Mouse (Mus musculus): ENCODE measurements around the gene Lrrc63. TPM values are rescaled to one million over a fixed set of nuclear protein-coding genes. Genes with fewer than 3 reads are reported as not detected.

The Lrrc63 gene
- polyA plus RNA-seq, 1 experiment from 2014 or later = 0.08 TPM

DNA sequence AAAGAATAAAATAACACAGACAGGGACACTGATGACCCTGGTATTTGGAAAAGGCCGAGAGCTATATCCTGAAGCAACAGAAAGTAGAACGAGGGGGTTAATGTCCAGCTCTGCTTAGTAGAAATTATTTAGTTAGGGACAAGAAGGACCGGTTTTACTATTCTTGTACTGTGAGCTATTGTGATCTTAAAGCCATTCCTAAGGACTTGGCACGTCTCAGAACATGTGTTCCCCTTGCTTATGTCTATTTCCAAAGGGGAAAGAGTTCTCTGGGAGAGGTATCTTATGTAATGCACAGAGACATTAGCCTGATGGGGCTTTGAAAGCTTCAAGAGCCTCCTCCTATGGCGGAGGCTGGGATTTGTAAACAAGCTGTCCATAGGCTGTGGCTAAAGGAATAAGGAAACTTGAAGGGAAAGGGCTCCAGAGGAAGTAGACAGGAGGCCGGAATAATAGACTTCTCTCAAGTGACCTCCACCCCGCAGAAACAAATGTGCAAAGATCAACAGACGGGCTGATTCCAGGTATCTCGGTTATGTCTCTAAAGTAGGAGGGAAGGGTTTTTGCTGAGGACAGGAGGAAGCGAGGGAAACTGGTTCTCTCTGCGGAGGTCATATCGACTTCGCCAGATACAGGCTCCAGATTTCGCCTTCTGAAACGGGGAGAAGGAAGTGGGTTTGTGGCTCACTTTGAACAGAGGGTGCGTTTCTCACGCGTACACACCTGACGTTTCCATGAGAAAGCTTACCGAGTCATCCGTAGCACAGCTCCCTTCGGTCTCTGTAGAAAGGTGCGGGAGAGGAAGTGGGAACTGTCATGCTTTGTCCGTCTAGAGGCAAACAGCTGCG is 5.7 kb upstream of the Lrrc63 start:
- 83% methylated on average over 25 of the region's 25 CpGs for WGBS
- Histone ChIP-seq H3K4me1 (replicated peaks) (no peaks in the 10 kb centered on the region), H3K4me3 (replicated peaks) (no peak overlapping the region), H3K9me3 (no peaks in the 10 kb centered on the region), H3K36me3 (no peaks in the 10 kb centered on the region), H3K27me3 (peaks cover 2% of the 10 kb centered on the region; the same call in 1 of the 2 replicates), H3K27ac (no peak overlapping the region), H3K9ac (replicated peaks) (no peak overlapping the region), H3K4me2 (no peak overlapping the region)
- ATAC-seq (ENCODE audit: insufficient number of reproducible peaks, insufficient read depth, low FRiP score, low TSS enrichment, low read depth) = no peak

DNA sequence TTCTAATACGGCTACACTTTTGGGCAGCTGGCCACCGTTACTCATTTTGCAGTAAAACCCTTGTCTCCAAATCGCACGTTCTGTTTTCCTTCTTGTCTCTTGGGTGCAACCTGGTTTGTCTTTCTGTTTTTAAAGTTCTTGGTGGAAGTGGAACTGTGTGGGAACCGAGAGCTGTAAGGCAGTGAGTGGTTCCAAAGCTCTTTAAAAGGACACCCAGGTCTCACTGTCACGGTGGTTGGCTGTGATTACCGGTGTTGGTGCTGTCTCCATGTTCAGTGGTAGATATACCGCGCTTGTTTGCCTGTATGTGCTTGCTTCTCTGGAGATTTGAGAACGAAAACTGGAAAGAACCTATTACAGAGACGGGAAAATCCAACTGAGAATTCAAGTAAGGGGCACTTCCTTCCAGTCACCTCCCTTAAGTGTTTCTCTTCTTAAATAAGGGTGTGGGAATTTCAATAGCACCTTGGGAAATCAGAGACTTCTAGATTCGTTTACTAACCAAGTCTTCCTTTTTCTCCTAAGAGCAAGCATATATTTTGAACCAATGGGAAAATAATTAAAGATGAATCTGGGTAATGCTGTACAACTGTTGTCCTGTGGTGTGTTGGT is 749 bp upstream of the Lrrc63 start:
- no peak for ATAC-seq (ENCODE audit: insufficient number of reproducible peaks, insufficient read depth, low FRiP score, low TSS enrichment, low read depth)
- no peaks in the 10 kb centered on the region; the same call in 1 of the 2 replicates for H3K4me1 ChIP-seq (replicated peaks)
- no peaks in the 10 kb centered on the region for H3K36me3 ChIP-seq
- peak overlapping the region; percentile 77 for H3K4me2 ChIP-seq
- peaks cover 4% of the 10 kb centered on the region; the same call in 1 of the 2 replicates for H3K27me3 ChIP-seq
- no peak overlapping the region for H3K9ac ChIP-seq (replicated peaks)
- peak overlapping the region; percentile 54 for H3K4me3 ChIP-seq (replicated peaks)
- H3K27ac ChIP-seq = 0 out of 2 replicates have a peak overlapping the region, but pooled peaks have one; percentile 12
- no peaks in the 10 kb centered on the region for H3K9me3 ChIP-seq
- WGBS = 6% methylated on average over 12 of the region's 12 CpGs

- ATAC-seq (ENCODE audit: insufficient number of reproducible peaks, insufficient read depth, low FRiP score, low TSS enrichment, low read depth) = no peak
- Histone ChIP-seq H3K36me3 (no peaks in the 10 kb centered on the region), H3K9ac (replicated peaks) (no peak overlapping the region), H3K9me3 (no peaks in the 10 kb centered on the region), H3K27ac (no peak overlapping the region), H3K4me2 (no peak overlapping the region), H3K4me1 (replicated peaks) (no peaks in the 10 kb centered on the region), H3K27me3 (no peaks in the 10 kb centered on the region), H3K4me3 (replicated peaks) (no peak overlapping the region)
- WGBS = 85% methylated on average over 8 of the region's 8 CpGs
Measured at GRCm38 (mm10) chr14:75121658-75122057, 9.0 kb downstream of the Lrrc63 start.

DNA sequence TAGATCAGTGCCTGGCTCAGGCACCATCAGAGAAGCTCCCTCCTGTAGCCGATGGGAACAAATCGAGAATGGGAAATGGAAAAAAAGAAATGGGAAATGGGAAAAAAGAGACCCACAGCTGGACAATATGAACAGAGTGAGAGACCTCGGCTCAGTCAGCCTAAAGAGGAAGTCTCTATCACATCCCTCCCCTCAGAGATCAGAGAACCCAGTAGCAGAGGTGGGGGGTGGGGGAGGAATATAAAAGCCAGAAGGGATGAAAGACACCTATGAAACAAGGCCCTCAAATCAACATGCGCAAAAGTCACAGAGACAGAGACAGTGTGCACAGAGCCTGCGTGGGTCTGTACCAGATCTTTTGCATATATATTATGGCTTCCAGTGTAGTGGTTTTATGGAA is 27.7 kb downstream of the Lrrc63 start:
- H3K36me3 ChIP-seq = no peaks in the 10 kb centered on the region
- no peak overlapping the region for H3K4me3 ChIP-seq (replicated peaks)
- H3K9ac ChIP-seq (replicated peaks) = no peak overlapping the region
- H3K4me1 ChIP-seq (replicated peaks) = no peaks in the 10 kb centered on the region
- 92% methylated on average over 5 of the region's 5 CpGs for WGBS
- no peaks in the 10 kb centered on the region for H3K9me3 ChIP-seq
- ATAC-seq (ENCODE audit: insufficient number of reproducible peaks, insufficient read depth, low FRiP score, low TSS enrichment, low read depth) = no peak
- no peaks in the 10 kb centered on the region for H3K27me3 ChIP-seq
- no peak overlapping the region for H3K4me2 ChIP-seq
- H3K27ac ChIP-seq = no peak overlapping the region

DNA sequence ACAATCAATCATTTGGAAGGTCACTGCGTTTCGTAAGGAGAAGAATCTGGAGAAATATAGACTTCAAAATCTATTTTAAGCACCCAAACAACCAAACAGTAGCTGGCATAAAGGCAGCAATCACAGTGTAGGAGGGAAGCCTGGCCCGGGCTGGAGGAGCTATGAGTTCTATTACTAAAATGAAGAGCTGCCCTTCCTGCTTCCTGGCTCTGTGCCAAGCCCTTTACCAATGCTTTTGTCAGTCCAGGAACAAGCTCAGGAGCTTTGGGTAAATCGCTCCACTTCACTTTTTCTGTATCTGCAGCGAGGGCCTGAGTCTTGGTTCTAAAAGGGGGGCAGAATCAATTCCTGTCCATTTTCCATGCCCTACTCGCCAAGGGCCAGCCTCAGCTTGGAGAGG is 52.7 kb downstream of the Lrrc63 start:
- no peaks in the 10 kb centered on the region for H3K9me3 ChIP-seq
- no peak overlapping the region for H3K4me2 ChIP-seq
- no peak for ATAC-seq (ENCODE audit: insufficient number of reproducible peaks, insufficient read depth, low FRiP score, low TSS enrichment, low read depth)

GRCm38 (mm10) chr14:75075299-75076180 is 55.1 kb downstream of the Lrrc63 start:
- no peaks in the 10 kb centered on the region for H3K27me3 ChIP-seq
- 82% methylated on average over 10 of the region's 10 CpGs for WGBS
- ATAC-seq (ENCODE audit: insufficient number of reproducible peaks, insufficient read depth, low FRiP score, low TSS enrichment, low read depth) = no peak

More for the DNA sequence above, 52.7 kb downstream of the Lrrc63 start:
- Histone ChIP-seq H3K9ac (replicated peaks) (no peak overlapping the region), H3K36me3 (no peaks in the 10 kb centered on the region), H3K4me1 (replicated peaks) (no peaks in the 10 kb centered on the region), H3K27ac (no peak overlapping the region), H3K27me3 (no peaks in the 10 kb centered on the region), H3K4me3 (replicated peaks) (no peak overlapping the region)
- WGBS = 84% methylated on average over 6 of the region's 6 CpGs

DNA sequence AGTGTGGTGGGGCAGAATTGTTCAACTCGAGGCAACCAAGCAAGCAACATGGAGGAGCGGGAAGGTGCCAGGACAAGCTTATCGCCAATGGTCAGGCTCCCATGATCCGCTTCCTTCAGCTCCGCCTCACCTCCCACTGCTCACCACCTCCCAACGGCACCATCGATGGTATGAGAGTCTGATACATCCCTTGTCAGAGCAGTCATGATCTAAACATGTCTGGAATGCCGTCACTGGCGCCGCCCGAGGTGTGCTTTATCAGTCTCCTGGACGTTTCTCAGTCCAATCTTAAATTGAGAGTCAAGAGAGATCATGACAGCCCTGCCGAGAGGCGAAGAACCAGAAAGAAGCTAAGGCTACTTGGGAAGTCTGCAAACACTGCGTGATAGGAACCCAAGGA is 59.6 kb downstream of the Lrrc63 start:
- 87% methylated on average over 15 of the region's 15 CpGs for WGBS
- H3K27ac ChIP-seq = no peak overlapping the region
- H3K4me1 ChIP-seq (replicated peaks) = no peaks in the 10 kb centered on the region
- no peak for ATAC-seq (ENCODE audit: insufficient number of reproducible peaks, insufficient read depth, low FRiP score, low TSS enrichment, low read depth)
- H3K4me2 ChIP-seq = no peak overlapping the region
- H3K36me3 ChIP-seq = no peaks in the 10 kb centered on the region
- H3K4me3 ChIP-seq (replicated peaks) = no peak overlapping the region
- H3K9me3 ChIP-seq = no peaks in the 10 kb centered on the region
- no peaks in the 10 kb centered on the region for H3K27me3 ChIP-seq
- no peak overlapping the region for H3K9ac ChIP-seq (replicated peaks)

More at GRCm38 (mm10) chr14:75075299-75076180, 55.1 kb downstream of the Lrrc63 start:
- H3K9me3 ChIP-seq = no peaks in the 10 kb centered on the region
- H3K4me2 ChIP-seq = no peak overlapping the region
- no peaks in the 10 kb centered on the region for H3K4me1 ChIP-seq (replicated peaks)
- H3K4me3 ChIP-seq (replicated peaks) = no peak overlapping the region
- H3K9ac ChIP-seq (replicated peaks) = no peak overlapping the region
- H3K27ac ChIP-seq = no peak overlapping the region
- no peaks in the 10 kb centered on the region for H3K36me3 ChIP-seq

DNA sequence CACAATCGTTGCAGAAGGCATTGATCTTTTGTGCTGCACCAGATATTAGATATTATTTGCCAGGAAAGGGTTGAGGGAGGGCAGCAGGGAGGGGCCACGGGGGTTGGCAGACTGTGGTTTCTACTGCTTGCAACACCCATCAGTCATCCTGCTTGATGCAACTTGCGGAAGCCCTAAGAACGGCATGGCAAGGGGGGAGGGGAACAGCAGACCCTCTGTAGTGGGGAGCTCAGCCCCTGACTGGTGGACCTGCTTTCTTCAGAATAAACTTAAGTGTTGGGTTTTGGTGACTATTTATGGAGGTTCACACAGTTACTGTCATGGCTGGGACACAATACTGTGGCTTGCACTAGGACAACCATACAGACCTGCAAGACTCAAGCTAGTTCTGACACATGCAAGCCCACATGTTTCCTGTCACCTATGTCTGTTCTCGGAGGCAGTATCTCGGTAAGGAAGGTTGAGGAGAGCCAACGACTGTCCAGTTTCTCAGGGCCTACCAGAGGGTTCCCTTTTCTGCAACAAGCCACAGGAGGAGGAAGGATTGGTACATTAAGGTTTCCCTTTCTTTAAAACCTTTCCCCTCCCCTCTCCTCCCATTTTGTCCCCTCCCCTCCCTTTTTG is 61.2 kb downstream of the Lrrc63 start:
- Histone ChIP-seq H3K9ac (replicated peaks) (no peak overlapping the region), H3K36me3 (no peaks in the 10 kb centered on the region), H3K27ac (no peak overlapping the region), H3K4me3 (replicated peaks) (no peak overlapping the region), H3K9me3 (no peaks in the 10 kb centered on the region), H3K4me2 (no peak overlapping the region), H3K4me1 (replicated peaks) (no peaks in the 10 kb centered on the region), H3K27me3 (no peaks in the 10 kb centered on the region)
- no peak for ATAC-seq (ENCODE audit: insufficient number of reproducible peaks, insufficient read depth, low FRiP score, low TSS enrichment, low read depth)
- 82% methylated on average over 7 of the region's 7 CpGs for WGBS

- no peaks in the 10 kb centered on the region for H3K4me1 ChIP-seq (replicated peaks)
- no peak overlapping the region for H3K9ac ChIP-seq (replicated peaks)
- no peaks in the 10 kb centered on the region for H3K27me3 ChIP-seq
- no peaks in the 10 kb centered on the region for H3K36me3 ChIP-seq
- 91% methylated on average over 18 of the region's 19 CpGs for whole genome bisulfite sequencing
- no peak overlapping the region for H3K27ac ChIP-seq
- H3K4me3 ChIP-seq (replicated peaks) = no peak overlapping the region
- no peak overlapping the region for H3K4me2 ChIP-seq
- no peak for ATAC-seq (ENCODE audit: insufficient number of reproducible peaks, insufficient read depth, low FRiP score, low TSS enrichment, low read depth)
- H3K9me3 ChIP-seq = no peaks in the 10 kb centered on the region
Measured at GRCm38 (mm10) chr14:75068430-75069112, 62.1 kb downstream of the Lrrc63 start.

- Histone ChIP-seq H3K9me3 (no peaks in the 10 kb centered on the region), H3K4me1 (replicated peaks) (no peaks in the 10 kb centered on the region), H3K36me3 (no peaks in the 10 kb centered on the region), H3K4me3 (replicated peaks) (no peak overlapping the region), H3K27me3 (no peaks in the 10 kb centered on the region), H3K4me2 (no peak overlapping the region), H3K27ac (no peak overlapping the region), H3K9ac (replicated peaks) (no peak overlapping the region)
- WGBS = 94% methylated on average over 5 of the region's 5 CpGs
- no peak for ATAC-seq (ENCODE audit: insufficient number of reproducible peaks, insufficient read depth, low FRiP score, low TSS enrichment, low read depth)
Measured at GRCm38 (mm10) chr14:75065211-75065610, 65.5 kb downstream of the Lrrc63 start.
